Mouse (Mus musculus): ENCODE results near the gene R3hcc1l.

DNA sequence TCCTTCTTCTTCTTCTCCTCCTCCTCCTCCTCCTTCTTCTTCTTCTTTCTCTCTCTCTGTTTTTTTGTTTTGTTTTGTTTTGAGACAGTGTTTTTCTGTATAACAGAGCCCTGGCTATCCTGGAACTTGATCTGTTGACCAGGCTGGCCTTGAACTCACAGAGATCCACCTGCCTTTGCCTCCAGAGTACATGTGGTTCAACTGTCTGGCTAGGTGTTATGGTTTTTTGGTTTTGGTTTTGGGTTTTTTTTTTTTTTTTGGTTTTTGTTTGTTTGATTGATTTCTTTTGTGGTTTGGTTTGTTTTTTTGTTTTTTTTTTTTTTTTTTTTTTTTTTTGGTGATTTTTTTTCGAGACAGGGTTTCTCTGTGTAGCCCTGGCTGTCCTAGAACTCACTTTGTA, 58.3 kb downstream of the R3hcc1l start:
- no peak for TF ChIP-seq CTCF (IDR thresholded peaks at IDR 0.05; ENCODE audit: control insufficient read depth, insufficient read depth, insufficient replicate concordance, low read depth, low read length)
- TF ChIP-seq POLR2A (IDR thresholded peaks at IDR 0.05; ENCODE audit: control insufficient read depth, low read depth, low read length) = no peak

Data from testis, adult 2 months (tissue).